Comparison of ENCODE assay signal across 8 mouse cellular contexts in genomic region chr2:6872894-6873255, GRCm38 (mm10).
DNase-seq lines count a peak whose midpoint lies in the region; ATAC-seq and TF ChIP-seq lines count a peak whose summit lies in the region.

No protein-coding gene starts in this region.

- H3K4me2 ChIP-seq in intestine, embryonic 14.5 days (ENCODE audit: low read length), result peak overlapping the region; percentile 81
- peak overlapping the region; percentile 96 for H3K4me2 ChIP-seq in midbrain, postnatal 0 days (ENCODE audit: low read depth, low read length, poor library complexity, severe bottlenecking)

- ATAC-seq in intestine, embryonic 14.5 days (replicated peaks; ENCODE audit: low FRiP score, low TSS enrichment, low read depth), result peak; percentile 75; the same call in 1 of the 2 replicates
- no peak; the same call in 1 of the 2 replicates for ATAC-seq in midbrain, postnatal 0 days (ENCODE audit: low FRiP score)

- H3K36me3 ChIP-seq in intestine, embryonic 14.5 days (ENCODE audit: control insufficient read depth, insufficient read depth, low read length), result no peaks in the 10 kb centered on the region
- H3K36me3 ChIP-seq in midbrain, postnatal 0 days (ENCODE audit: insufficient read depth, low read length), result no peaks in the 10 kb centered on the region

- DNase-seq in layer of hippocampus, adult 2 months (ENCODE audit: low spot score in 2 of 2), result no peak
- no peak for DNase-seq in layer of hippocampus, adult 9-10 months (ENCODE audit: low spot score)
- DNase-seq in c-Kit-positive CD71-negative TER-119-negative erythroid progenitor cells, embryonic 14.5 days (ENCODE audit: low read depth), result peak; percentile 18
- no peak for DNase-seq in intestine, embryonic 14.5 days (ENCODE audit: low spot score)
- no peak for DNase-seq in midbrain, postnatal 0 days (ENCODE audit: low spot score)
- DNase-seq in thymus, postnatal 36 days, result no peak
- DNase-seq in thymus, postnatal 25 days, result no peak
- no peak for DNase-seq in cerebellum, postnatal 10 days

- peak overlapping the region; percentile 99 for H3K27ac ChIP-seq in layer of hippocampus, adult 2 months
- H3K27ac ChIP-seq in intestine, embryonic 14.5 days (ENCODE audit: low read depth), result no peak overlapping the region
- peak overlapping the region; percentile 92 for H3K27ac ChIP-seq in midbrain, postnatal 0 days (ENCODE audit: low read depth, low read length)

- no peaks in the 10 kb centered on the region for H3K4me1 ChIP-seq in intestine, embryonic 14.5 days (replicated peaks; ENCODE audit: control insufficient read depth, insufficient read depth, low read length)
- peaks cover 6% of the 10 kb centered on the region; the same call in 1 of the 2 replicates for H3K4me1 ChIP-seq in midbrain, postnatal 0 days (ENCODE audit: insufficient read depth, low read length)

- no peaks in the 10 kb centered on the region for H3K9me3 ChIP-seq in intestine, embryonic 14.5 days (ENCODE audit: control insufficient read depth, low read length)
- H3K9me3 ChIP-seq in midbrain, postnatal 0 days (ENCODE audit: low read length), result no peaks in the 10 kb centered on the region

- H3K27me3 ChIP-seq in intestine, embryonic 14.5 days (replicated peaks; ENCODE audit: control insufficient read depth, insufficient read depth, low read length), result peaks cover 38% of the 10 kb centered on the region
- H3K27me3 ChIP-seq in midbrain, postnatal 0 days (ENCODE audit: insufficient read depth, low read length), result no peaks in the 10 kb centered on the region

- no peak for TF ChIP-seq CTCF in layer of hippocampus, adult 2 months (conservative IDR thresholded peaks at IDR 0.05)
- TF ChIP-seq CTCF in midbrain, postnatal 0 days (IDR thresholded peaks at IDR 0.05), result no peak

- 13% methylated on average over 10 of the region's 10 CpGs for WGBS in intestine, embryonic 14.5 days
- WGBS in midbrain, postnatal 0 days, result 10% methylated on average over 10 of the region's 10 CpGs

- H3K9ac ChIP-seq in intestine, embryonic 14.5 days (ENCODE audit: low read length), result peak overlapping the region; percentile 73
- H3K9ac ChIP-seq in midbrain, postnatal 0 days (replicated peaks; ENCODE audit: low read length, poor library complexity, severe bottlenecking), result peak overlapping the region; percentile 95

- H3K4me3 ChIP-seq in layer of hippocampus, adult 2 months, result peak overlapping the region; percentile 87
- H3K4me3 ChIP-seq in intestine, embryonic 14.5 days (ENCODE audit: low read depth, low read length), result peak overlapping the region; percentile 84
- peak overlapping the region; percentile 96 for H3K4me3 ChIP-seq in midbrain, postnatal 0 days (ENCODE audit: low read depth, low read length)
